Mouse (Mus musculus): ENCODE data around the gene Nudt14. TPM values are rescaled to one million over a fixed set of nuclear protein-coding genes. Genes with fewer than 3 reads are reported as not detected.

The Nudt14 gene
- polyA plus RNA-seq, 1 experiment from 2014 or later, result 104 TPM

GRCm38 (mm10) chr12:112951150-112951842 is 9.4 kb upstream of the Nudt14 start:
- peak overlapping the region; percentile 86 for H3K27ac ChIP-seq (ENCODE audit: low read length)
- no peaks in the 10 kb centered on the region for H3K9me3 ChIP-seq (ENCODE audit: low read length)
- 8% methylated on average over 7 of the region's 7 CpGs for WGBS
- H3K36me3 ChIP-seq (ENCODE audit: insufficient read depth, low read length), result no peaks in the 10 kb centered on the region
- 0 out of 2 replicates have a peak overlapping the region, but pooled peaks have one; percentile 78 for H3K9ac ChIP-seq (replicated peaks; ENCODE audit: low read length)
- ATAC-seq (ENCODE audit: low FRiP score, low TSS enrichment), result no peak
- peaks cover 39% of the 10 kb centered on the region for H3K4me1 ChIP-seq (ENCODE audit: insufficient read depth, low read length)
- H3K4me2 ChIP-seq (replicated peaks; ENCODE audit: low read depth, low read length), result peak overlapping the region; percentile 88
- H3K27me3 ChIP-seq (ENCODE audit: insufficient read depth, low read length), result no peaks in the 10 kb centered on the region
- no peak overlapping the region for H3K4me3 ChIP-seq (ENCODE audit: low read length)

DNA sequence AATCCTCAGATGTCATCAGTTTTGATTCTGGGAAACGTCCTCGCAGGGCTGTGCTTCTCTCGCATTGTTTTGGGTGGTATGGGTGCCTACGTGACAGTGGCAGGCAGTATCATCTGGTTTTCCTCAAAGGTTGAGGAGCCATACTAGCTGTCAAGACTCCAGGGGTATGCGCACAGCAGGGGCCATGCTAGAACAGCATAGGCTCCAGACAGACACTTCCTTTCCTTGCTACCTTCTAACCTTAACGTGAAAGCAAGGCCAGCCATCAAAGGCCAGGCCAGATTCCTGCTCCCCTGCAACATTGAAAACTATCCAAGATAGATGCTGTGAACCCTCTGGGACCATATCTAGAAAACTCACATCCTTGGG is 8.8 kb upstream of the Nudt14 start:
- peak overlapping the region; percentile 63 for H3K4me3 ChIP-seq (ENCODE audit: low read length)
- WGBS, result 4% methylated on average over 6 of the region's 6 CpGs
- H3K27me3 ChIP-seq (ENCODE audit: insufficient read depth, low read length), result no peaks in the 10 kb centered on the region
- H3K9ac ChIP-seq (replicated peaks; ENCODE audit: low read length), result peak overlapping the region; percentile 78
- no peaks in the 10 kb centered on the region for H3K9me3 ChIP-seq (ENCODE audit: low read length)
- peak overlapping the region; percentile 88 for H3K4me2 ChIP-seq (replicated peaks; ENCODE audit: low read depth, low read length)
- H3K27ac ChIP-seq (ENCODE audit: low read length), result peak overlapping the region; percentile 86
- H3K4me1 ChIP-seq (ENCODE audit: insufficient read depth, low read length), result peaks cover 39% of the 10 kb centered on the region
- ATAC-seq (ENCODE audit: low FRiP score, low TSS enrichment), result peak; percentile 5; the same call in 1 of the 2 replicates
- H3K36me3 ChIP-seq (ENCODE audit: insufficient read depth, low read length), result no peaks in the 10 kb centered on the region

DNA sequence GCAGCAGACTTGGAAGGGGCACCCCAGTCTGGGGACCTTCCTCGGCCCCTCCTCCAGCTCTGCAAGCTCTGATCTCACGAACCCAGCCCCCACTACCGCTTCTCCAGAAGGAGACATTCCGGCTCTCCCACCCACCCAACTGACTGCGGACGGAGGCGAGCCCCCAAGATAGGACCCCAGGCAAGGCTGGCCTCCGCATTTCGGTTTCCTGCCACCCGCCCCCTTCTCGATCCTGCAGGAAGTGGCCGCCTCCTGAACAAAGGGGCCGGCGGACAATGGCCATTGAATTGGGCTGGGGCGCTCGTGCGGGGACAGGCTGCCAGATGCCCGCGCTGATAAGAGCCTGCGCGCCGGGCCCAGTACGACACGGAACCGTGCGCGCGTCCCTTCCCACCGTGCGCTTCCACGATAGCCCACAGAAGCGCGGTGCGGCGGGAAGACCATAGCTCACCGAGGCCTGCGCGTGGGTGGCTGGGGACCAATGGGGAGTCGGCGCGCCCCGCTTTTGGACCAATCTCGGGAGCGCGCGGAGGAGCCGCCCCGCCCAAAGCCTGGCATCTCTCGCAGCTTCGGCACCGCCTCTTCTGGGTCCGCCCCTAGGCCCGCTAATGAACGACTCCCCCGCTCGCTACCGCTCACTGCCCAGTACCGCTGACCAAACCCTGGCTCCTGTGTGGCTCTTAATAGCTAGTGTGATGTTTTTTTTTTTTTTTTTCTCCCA is 8.3 kb upstream of the Nudt14 start:
- Histone ChIP-seq H3K4me3 (ENCODE audit: low read length) (peak overlapping the region; percentile 63), H3K9ac (replicated peaks; ENCODE audit: low read length) (peak overlapping the region; percentile 78), H3K9me3 (ENCODE audit: low read length) (no peaks in the 10 kb centered on the region), H3K27ac (ENCODE audit: low read length) (peak overlapping the region; percentile 86), H3K4me2 (replicated peaks; ENCODE audit: low read depth, low read length) (peak overlapping the region; percentile 88), H3K36me3 (ENCODE audit: insufficient read depth, low read length) (no peaks in the 10 kb centered on the region), H3K27me3 (ENCODE audit: insufficient read depth, low read length) (no peaks in the 10 kb centered on the region), H3K4me1 (ENCODE audit: insufficient read depth, low read length) (peaks cover 39% of the 10 kb centered on the region)
- WGBS, result under 1% methylated on average over 57 of the region's 58 CpGs
- ATAC-seq (ENCODE audit: low FRiP score, low TSS enrichment), result peak; percentile 81

- peaks cover 32% of the 10 kb centered on the region for H3K4me1 ChIP-seq (ENCODE audit: insufficient read depth, low read length)
- H3K4me2 ChIP-seq (replicated peaks; ENCODE audit: low read depth, low read length), result no peak overlapping the region
- peak overlapping the region; percentile 48; the same call in 1 of the 2 replicates for H3K27ac ChIP-seq (ENCODE audit: low read length)
- WGBS, result 31% methylated on average over 4 of the region's 4 CpGs
- no peaks in the 10 kb centered on the region for H3K9me3 ChIP-seq (ENCODE audit: low read length)
- no peaks in the 10 kb centered on the region for H3K36me3 ChIP-seq (ENCODE audit: insufficient read depth, low read length)
- no peak overlapping the region for H3K4me3 ChIP-seq (ENCODE audit: low read length)
- H3K9ac ChIP-seq (replicated peaks; ENCODE audit: low read length), result no peak overlapping the region
- no peaks in the 10 kb centered on the region for H3K27me3 ChIP-seq (ENCODE audit: insufficient read depth, low read length)
- ATAC-seq (ENCODE audit: low FRiP score, low TSS enrichment), result no peak
These were observed 5.4 kb upstream of the Nudt14 start for GRCm38 (mm10) chr12:112947307-112947706.

DNA sequence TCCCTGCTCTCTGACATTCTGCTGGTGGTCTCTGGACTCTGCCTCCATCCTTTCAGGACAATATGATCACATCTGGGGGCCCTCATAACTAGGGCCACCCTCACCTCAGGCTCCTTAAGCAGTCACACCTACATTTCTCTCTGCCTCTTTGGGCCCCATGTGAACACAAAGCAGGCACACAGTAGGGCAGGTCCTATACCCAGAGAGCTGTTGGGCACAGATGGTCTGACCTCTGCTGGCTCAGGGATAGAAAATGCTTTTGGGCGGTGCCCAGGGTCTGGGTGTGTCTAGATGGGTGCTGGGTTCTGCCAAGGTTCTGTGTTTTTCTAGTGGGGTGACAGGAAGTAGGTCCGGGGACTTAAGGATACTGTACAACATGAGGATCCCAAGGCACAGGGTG is 1.7 kb upstream of the Nudt14 start:
- no peak for ATAC-seq (ENCODE audit: low FRiP score, low TSS enrichment)
- 81% methylated on average over 2 of the region's 2 CpGs for WGBS
- H3K4me3 ChIP-seq (ENCODE audit: low read length), result no peak overlapping the region

GRCm38 (mm10) chr12:112941156-112941775 is 658 bp downstream of the Nudt14 start:
- H3K9ac ChIP-seq (replicated peaks; ENCODE audit: low read length), result peak overlapping the region; percentile 84
- H3K4me2 ChIP-seq (replicated peaks; ENCODE audit: low read depth, low read length), result peak overlapping the region; percentile 71
- H3K27ac ChIP-seq (ENCODE audit: low read length), result peak overlapping the region; percentile 16
- H3K4me1 ChIP-seq (ENCODE audit: insufficient read depth, low read length), result peaks cover 14% of the 10 kb centered on the region
- H3K9me3 ChIP-seq (ENCODE audit: low read length), result no peaks in the 10 kb centered on the region
- H3K36me3 ChIP-seq (ENCODE audit: insufficient read depth, low read length), result no peaks in the 10 kb centered on the region
- no peaks in the 10 kb centered on the region for H3K27me3 ChIP-seq (ENCODE audit: insufficient read depth, low read length)
- WGBS, result 44% methylated on average over 10 of the region's 10 CpGs
- H3K4me3 ChIP-seq (ENCODE audit: low read length), result peak overlapping the region; percentile 78
- ATAC-seq (ENCODE audit: low FRiP score, low TSS enrichment), result peak; percentile 20; the same call in 1 of the 2 replicates

More for the DNA sequence above, 1.7 kb upstream of the Nudt14 start:
- peaks cover 17% of the 10 kb centered on the region for H3K4me1 ChIP-seq (ENCODE audit: insufficient read depth, low read length)
- H3K9me3 ChIP-seq (ENCODE audit: low read length), result no peaks in the 10 kb centered on the region
- no peak overlapping the region for H3K4me2 ChIP-seq (replicated peaks; ENCODE audit: low read depth, low read length)
- no peaks in the 10 kb centered on the region for H3K36me3 ChIP-seq (ENCODE audit: insufficient read depth, low read length)
- no peak overlapping the region for H3K27ac ChIP-seq (ENCODE audit: low read length)
- H3K9ac ChIP-seq (replicated peaks; ENCODE audit: low read length), result 0 out of 2 replicates have a peak overlapping the region, but pooled peaks have one; percentile 19
- H3K27me3 ChIP-seq (ENCODE audit: insufficient read depth, low read length), result no peaks in the 10 kb centered on the region

- Histone ChIP-seq H3K27me3 (ENCODE audit: insufficient read depth, low read length) (no peaks in the 10 kb centered on the region), H3K9me3 (ENCODE audit: low read length) (no peaks in the 10 kb centered on the region), H3K4me3 (ENCODE audit: low read length) (no peak overlapping the region), H3K4me2 (replicated peaks; ENCODE audit: low read depth, low read length) (no peak overlapping the region), H3K4me1 (ENCODE audit: insufficient read depth, low read length) (peaks cover 14% of the 10 kb centered on the region), H3K27ac (ENCODE audit: low read length) (no peak overlapping the region), H3K36me3 (ENCODE audit: insufficient read depth, low read length) (no peaks in the 10 kb centered on the region), H3K9ac (replicated peaks; ENCODE audit: low read length) (no peak overlapping the region)
- 90% methylated on average over 9 of the region's 9 CpGs for WGBS
- ATAC-seq (ENCODE audit: low FRiP score, low TSS enrichment), result no peak
These were observed 1.2 kb downstream of the Nudt14 start for GRCm38 (mm10) chr12:112940710-112941109.

DNA sequence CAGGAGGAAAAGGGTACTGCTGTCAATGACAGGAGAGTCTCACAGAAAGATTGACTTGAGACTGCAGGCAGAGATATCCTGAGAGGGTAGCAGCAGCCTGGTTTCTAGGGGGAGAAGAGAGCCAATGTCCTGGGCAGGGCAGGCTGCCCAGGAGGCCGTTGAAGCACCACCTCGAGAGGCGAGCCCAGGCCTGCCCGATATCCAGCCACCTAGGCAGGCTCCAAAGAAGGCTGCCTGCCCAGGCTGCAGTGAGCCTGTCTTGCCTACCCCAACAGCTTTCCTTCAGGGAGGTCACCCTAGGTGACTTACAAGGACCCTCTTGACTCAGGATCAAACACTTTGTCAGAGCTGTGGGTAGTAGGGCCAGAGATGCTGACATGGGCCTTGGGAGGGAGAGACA is 1.7 kb downstream of the Nudt14 start:
- Histone ChIP-seq H3K4me1 (ENCODE audit: insufficient read depth, low read length) (peaks cover 14% of the 10 kb centered on the region), H3K27me3 (ENCODE audit: insufficient read depth, low read length) (no peaks in the 10 kb centered on the region), H3K27ac (ENCODE audit: low read length) (no peak overlapping the region), H3K9ac (replicated peaks; ENCODE audit: low read length) (peak overlapping the region; percentile 47; the same call in 1 of the 2 replicates), H3K36me3 (ENCODE audit: insufficient read depth, low read length) (no peaks in the 10 kb centered on the region), H3K9me3 (ENCODE audit: low read length) (no peaks in the 10 kb centered on the region), H3K4me2 (replicated peaks; ENCODE audit: low read depth, low read length) (no peak overlapping the region), H3K4me3 (ENCODE audit: low read length) (no peak overlapping the region)
- no peak for ATAC-seq (ENCODE audit: low FRiP score, low TSS enrichment)
- 86% methylated on average over 4 of the region's 4 CpGs for WGBS

DNA sequence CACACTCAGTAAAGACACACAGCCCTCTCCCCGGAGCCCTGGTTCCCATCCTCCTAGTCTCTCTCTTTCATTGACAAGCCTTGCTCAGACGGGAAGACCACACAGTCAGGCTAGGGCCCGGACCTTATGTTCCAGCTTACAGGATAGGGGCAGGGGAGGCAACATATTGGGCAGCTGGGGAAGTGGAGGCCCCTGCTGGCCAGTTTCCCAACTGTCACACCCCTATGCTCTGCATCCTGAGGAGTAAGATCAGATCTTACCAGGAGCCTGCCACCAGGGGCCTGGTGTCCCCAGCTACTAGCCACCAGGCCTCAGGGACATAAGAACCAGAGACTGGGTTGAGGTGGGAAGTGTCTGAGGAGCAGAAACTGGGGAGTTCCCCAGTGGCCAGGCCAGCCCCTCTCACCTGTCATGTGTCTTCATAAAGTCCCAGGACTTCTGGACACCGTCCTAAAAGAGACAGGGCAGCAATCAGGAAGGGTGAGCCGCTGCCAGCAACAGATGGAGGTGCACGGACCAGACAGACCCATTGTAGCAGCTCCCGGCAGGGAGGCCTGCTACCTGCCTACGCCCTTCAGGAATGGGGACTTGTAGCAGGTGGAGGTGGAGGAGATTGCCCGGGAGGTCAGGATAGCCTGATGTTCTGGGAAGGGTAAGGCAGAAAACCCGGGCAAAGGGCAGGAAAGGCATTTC is 2.9 kb downstream of the Nudt14 start:
- no peak overlapping the region for H3K4me2 ChIP-seq (replicated peaks; ENCODE audit: low read depth, low read length)
- ATAC-seq (ENCODE audit: low FRiP score, low TSS enrichment), result peak; percentile 37; the same call in 1 of the 2 replicates
- no peaks in the 10 kb centered on the region for H3K27me3 ChIP-seq (ENCODE audit: insufficient read depth, low read length)
- peaks cover 14% of the 10 kb centered on the region for H3K4me1 ChIP-seq (ENCODE audit: insufficient read depth, low read length)
- H3K9me3 ChIP-seq (ENCODE audit: low read length), result no peaks in the 10 kb centered on the region
- no peak overlapping the region for H3K4me3 ChIP-seq (ENCODE audit: low read length)
- 61% methylated on average over 10 of the region's 10 CpGs for WGBS
- H3K27ac ChIP-seq (ENCODE audit: low read length), result no peak overlapping the region
- no peak overlapping the region; the same call in 1 of the 2 replicates for H3K9ac ChIP-seq (replicated peaks; ENCODE audit: low read length)
- H3K36me3 ChIP-seq (ENCODE audit: insufficient read depth, low read length), result no peaks in the 10 kb centered on the region
